Mouse (Mus musculus) bone marrow, adult 2 months (tissue): ENCODE results near the gene Reep3. TPM values are rescaled to one million over a fixed set of nuclear protein-coding genes. Genes with fewer than 3 reads are reported as not detected.

Experiments
- H3K27ac ChIP-seq: fragments of 200-500 bp; 2 replicates; pipeline ENCODE4 v1.5.1; 2012; ENCODE audit warnings: low read depth, mild to moderate bottlenecking, control low read depth, inconsistent platforms, low read length; ENCODE audit not compliant: control insufficient read depth, poor library complexity, insufficient read depth
- H3K4me1 ChIP-seq: fragments of 200-500 bp; 2 replicates; pipeline ENCODE4 v1.6.1; 2011; ENCODE audit warnings: low read length; ENCODE audit not compliant: control insufficient read depth, insufficient read depth
- H3K4me3 ChIP-seq: fragments of 200-500 bp; replicated peaks from 2 replicates; pipeline ENCODE3; 2011; ENCODE audit warnings: mild to moderate bottlenecking, low read depth, low read length, control low read depth; ENCODE audit not compliant: control insufficient read depth
- CTCF ChIP-seq: fragments of 200-500 bp; IDR thresholded peaks from 2 replicates; pipeline ENCODE4 v1.5.1; 2011; ENCODE audit warnings: low read length, control low read depth; ENCODE audit not compliant: control insufficient read depth, insufficient read depth
- POLR2A ChIP-seq: fragments of 200-500 bp; IDR thresholded peaks from 2 replicates; pipeline ENCODE4 v1.6.1; 2011; ENCODE audit warnings: low read depth, mild to moderate bottlenecking, control low read depth, low read length, borderline replicate concordance; ENCODE audit not compliant: control insufficient read depth
- WGBS: fragments of 180-500 bp; shearing (Covaris S2); methylation state at CpG from one replicate; pipeline ENCODE4 v1.1.7; 2018; 5-methylcytosine and 5-hydroxymethylcytosine counted together
- polyA plus RNA-seq: library from polyadenylated mRNA; stranded (reverse); fragments of >200 nt; gene quantifications from 2 replicates; pipeline ENCODE4 v1.2.4, GENCODE M21; 2011; ENCODE audit warnings: low replicate concordance; ENCODE audit not compliant: missing spikeins, insufficient read depth, insufficient read length

Reep3 gene
- polyA plus RNA-seq, 1 experiment = 10.8 TPM

DNA sequence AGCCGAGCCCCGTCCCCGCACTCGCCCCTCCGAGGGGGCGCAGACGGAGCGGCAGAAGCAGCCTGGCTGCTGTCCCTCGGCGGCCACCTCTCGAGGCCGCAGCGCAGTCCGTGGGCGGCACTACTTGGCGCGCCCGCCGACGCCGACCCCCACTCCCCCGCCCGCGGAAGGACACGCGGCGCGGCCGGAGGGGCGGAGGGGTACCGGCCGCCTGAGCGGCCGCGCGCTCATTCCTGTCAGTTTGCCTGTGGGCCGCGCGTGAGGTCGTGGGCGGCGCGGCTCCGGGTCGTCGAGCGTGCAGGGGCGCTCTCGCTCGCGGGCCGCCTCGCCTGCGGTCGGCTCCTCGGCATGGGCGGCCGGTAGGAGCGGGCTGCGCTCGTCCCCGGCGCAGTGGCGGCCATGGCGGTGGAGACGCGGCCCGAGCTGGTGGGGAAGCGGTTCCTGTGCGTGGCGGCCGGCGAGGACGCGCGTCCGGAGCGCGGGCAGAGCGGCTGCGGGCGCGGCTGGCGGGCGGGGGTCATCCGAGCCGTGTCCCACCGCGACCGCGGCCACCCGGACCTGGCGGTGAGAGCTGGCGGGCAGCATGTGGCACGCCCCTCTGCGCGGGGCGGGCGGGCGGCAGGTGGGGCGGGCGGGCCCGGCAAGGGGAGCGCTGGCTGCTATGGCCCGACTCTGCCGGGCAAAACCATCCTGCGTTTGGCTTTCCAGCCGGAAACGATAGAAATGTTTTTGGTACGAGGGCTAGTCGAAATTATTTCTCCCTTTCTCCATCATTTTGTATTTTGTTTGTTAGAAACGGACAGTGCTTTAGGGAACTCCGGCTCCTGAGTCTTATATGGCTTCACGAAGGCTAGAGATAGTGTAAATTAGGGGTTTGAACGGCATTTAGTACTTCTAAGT, 30.4 kb upstream of the Reep3 start:
- H3K4me1 ChIP-seq = peaks cover 1% of the 10 kb centered on the region; the same call in 1 of the 2 replicates
- peak overlapping the region; percentile 48; the same call in 1 of the 2 replicates for H3K27ac ChIP-seq
- TF ChIP-seq POLR2A (no peak), CTCF (no peak)
- under 1% methylated on average over 109 of the region's 115 CpGs for WGBS
- peak overlapping the region; percentile 61 for H3K4me3 ChIP-seq

DNA sequence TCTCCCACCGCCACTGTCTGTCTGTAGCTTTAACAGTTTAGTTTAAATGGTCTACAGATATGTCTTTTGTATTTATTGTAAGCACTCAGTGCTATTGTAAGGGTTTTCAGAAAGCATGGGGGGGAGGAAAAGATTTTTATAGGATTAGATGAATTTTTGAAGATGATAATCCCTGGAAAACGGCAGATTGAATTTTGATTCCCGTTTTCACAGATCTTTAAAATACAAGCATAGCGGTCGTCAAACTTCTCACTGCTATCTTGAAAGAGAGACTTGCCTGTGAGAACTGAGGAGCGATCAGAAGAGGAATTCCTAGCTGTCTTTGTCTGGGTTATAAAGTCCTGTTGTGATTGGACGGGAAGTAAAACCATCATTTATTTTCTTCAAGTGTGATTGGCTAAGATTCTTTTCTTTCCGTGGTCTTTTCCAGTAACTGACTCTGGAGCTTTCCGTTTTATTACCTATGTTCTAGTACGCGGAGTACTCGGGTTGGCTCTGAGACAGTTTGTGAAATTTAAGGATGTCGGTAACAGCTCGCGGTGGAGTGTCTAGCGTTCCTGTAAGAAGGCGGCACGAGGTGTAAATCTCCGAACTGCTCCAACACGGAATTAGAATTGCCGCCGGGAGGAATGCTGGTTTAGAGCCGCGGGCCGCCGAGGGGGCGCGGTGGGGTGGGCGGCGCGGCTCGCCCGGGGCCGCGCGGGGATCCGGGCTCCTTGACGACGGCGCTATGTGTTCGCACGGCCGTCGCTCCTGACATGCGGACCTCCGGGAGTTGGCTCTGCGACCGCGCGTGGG, 29.5 kb upstream of the Reep3 start:
- Histone ChIP-seq H3K4me3 (peak overlapping the region; percentile 61), H3K27ac (peak overlapping the region; percentile 48; the same call in 1 of the 2 replicates), H3K4me1 (peaks cover 1% of the 10 kb centered on the region; the same call in 1 of the 2 replicates)
- TF ChIP-seq POLR2A (no peak), CTCF (no peak)
- WGBS = 7% methylated on average over 50 of the region's 50 CpGs

- no peak overlapping the region for H3K4me3 ChIP-seq
- no peak for TF ChIP-seq CTCF
- TF ChIP-seq POLR2A = no peak
- H3K27ac ChIP-seq = no peak overlapping the region
- peaks cover 1% of the 10 kb centered on the region; the same call in 1 of the 2 replicates for H3K4me1 ChIP-seq
- WGBS = 41% methylated on average over 4 of the region's 4 CpGs
Measured at GRCm38 (mm10) chr10:67124156-67124555, 27.4 kb upstream of the Reep3 start.

DNA sequence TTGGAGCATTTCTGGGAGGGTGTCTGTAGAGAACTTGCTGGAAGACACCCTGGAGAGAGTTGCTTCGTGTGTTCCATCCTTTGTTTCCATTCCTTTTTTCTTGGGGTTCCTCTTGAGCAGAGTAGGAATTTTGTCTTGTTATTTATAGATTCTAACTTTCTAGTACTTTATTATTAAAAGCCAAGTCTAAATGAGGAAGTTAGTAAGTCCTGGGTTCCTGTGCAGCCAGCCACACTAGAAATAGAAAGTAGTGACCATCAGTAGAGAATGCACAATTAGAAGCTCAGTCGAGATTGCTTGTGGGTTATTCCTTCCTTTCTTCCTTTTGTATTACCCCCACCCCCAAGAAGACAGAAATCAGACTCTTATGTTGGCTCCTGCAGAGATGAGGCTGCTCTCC, 27.0 kb upstream of the Reep3 start:
- Histone ChIP-seq H3K4me1 (peaks cover 1% of the 10 kb centered on the region; the same call in 1 of the 2 replicates), H3K27ac (no peak overlapping the region), H3K4me3 (no peak overlapping the region)
- WGBS = 14% methylated on average over 2 of the region's 2 CpGs
- TF ChIP-seq CTCF = no peak
- TF ChIP-seq POLR2A = no peak

GRCm38 (mm10) chr10:67120640-67121039, 23.9 kb upstream of the Reep3 start:
- 87% methylated on average over 2 of the region's 2 CpGs for WGBS
- TF ChIP-seq POLR2A = no peak
- no peak for TF ChIP-seq CTCF
- no peak overlapping the region for H3K27ac ChIP-seq
- peaks cover 1% of the 10 kb centered on the region; the same call in 1 of the 2 replicates for H3K4me1 ChIP-seq
- H3K4me3 ChIP-seq = no peak overlapping the region

GRCm38 (mm10) chr10:67120180-67120579, 23.4 kb upstream of the Reep3 start:
- Histone ChIP-seq H3K27ac (no peak overlapping the region), H3K4me3 (no peak overlapping the region), H3K4me1 (peaks cover 1% of the 10 kb centered on the region; the same call in 1 of the 2 replicates)
- 70% methylated on average over 4 of the region's 4 CpGs for WGBS
- no peak for TF ChIP-seq POLR2A
- TF ChIP-seq CTCF = no peak

- H3K27ac ChIP-seq = no peak overlapping the region
- TF ChIP-seq POLR2A (no peak), CTCF (no peak)
- no peaks in the 10 kb centered on the region; the same call in 1 of the 2 replicates for H3K4me1 ChIP-seq
- no peak overlapping the region for H3K4me3 ChIP-seq
- WGBS = 48% methylated on average over 7 of the region's 7 CpGs
Measured at GRCm38 (mm10) chr10:67119291-67119690, 22.5 kb upstream of the Reep3 start.

DNA sequence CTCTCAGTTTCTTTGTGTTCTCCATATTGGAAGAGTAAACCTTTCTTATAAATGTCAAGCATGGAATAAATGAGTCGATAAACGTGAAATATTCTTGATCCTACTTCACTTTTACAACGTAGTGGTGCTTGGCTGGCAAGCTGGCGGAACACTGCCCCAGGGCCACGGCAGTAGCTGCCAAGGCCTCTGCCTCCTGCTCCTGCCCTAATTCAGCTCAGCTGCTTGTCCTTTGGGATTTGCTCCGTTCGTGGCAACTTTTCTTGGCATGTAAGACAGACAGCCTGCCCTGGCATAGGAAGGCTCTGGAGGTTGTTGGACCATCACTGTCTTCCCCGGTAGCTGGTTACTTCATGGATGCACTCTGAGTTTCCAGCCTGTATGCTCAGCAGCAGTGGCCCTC, 19.5 kb upstream of the Reep3 start:
- 80% methylated on average over 8 of the region's 8 CpGs for WGBS
- Histone ChIP-seq H3K27ac (no peak overlapping the region), H3K4me1 (no peaks in the 10 kb centered on the region; the same call in 1 of the 2 replicates), H3K4me3 (no peak overlapping the region)
- TF ChIP-seq POLR2A (no peak), CTCF (no peak)
